Mouse (Mus musculus): Measurements from ENCODE around the gene Oas1a. TPM values are rescaled to one million over a fixed set of nuclear protein-coding genes. Genes with fewer than 3 reads are reported as not detected.

Oas1a gene
- polyA plus RNA-seq, 1 experiment = 7.2 TPM

DNA sequence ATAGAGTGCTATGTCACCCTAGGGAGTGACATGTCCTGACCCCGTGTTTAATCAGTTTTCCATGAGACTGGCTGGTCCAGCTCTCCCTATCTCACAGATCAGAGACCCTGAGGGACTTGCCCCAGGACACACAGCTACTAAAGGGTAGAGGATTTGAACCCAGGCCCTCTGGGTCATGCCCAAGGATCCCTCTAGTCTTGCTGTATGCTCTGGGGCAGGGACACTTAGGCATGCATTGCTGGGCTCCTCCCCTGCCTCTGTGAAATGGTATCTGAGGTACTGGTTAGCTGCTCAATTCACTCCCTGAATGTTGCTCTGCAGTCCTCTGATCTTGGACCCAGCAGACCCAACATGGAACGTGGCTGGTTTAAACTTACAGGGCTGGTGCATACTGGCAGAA is 35.9 kb downstream of the Oas1a start:
- TF ChIP-seq CTCF (IDR thresholded peaks at IDR 0.05; ENCODE audit: insufficient read depth, low read length) = no peak
- no peak for TF ChIP-seq POLR2A (IDR thresholded peaks at IDR 0.05; ENCODE audit: borderline replicate concordance, extremely low read depth, low read depth, low read length)
- 47% methylated on average over 2 of the region's 2 CpGs for WGBS
- Histone ChIP-seq H3K4me3 (replicated peaks; ENCODE audit: extremely low read depth, low read depth, low read length) (no peak overlapping the region), H3K4me1 (ENCODE audit: control insufficient read depth, insufficient read depth, low read length) (no peaks in the 10 kb centered on the region)
- no peak for DNase-seq

DNA sequence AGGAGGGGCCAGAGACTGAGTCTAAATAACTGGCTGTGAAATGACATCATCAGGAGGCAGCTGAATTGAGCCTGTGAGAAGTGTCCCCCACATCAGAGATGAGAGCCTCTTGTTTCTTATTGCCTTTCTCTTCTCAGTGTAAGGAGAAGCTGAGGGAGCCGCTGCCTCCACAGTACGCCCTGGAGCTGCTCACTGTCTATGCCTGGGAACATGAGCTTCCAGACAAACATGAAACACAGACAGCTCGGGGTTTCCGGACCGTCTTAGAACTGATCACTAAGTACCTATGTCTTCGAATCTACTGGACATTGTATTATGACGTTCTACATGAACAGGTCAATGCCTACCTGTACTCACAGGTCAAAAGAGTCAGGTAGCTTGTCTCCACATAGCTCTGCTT is 36.5 kb downstream of the Oas1a start:
- no peak overlapping the region for H3K4me3 ChIP-seq (replicated peaks; ENCODE audit: extremely low read depth, low read depth, low read length)
- no peaks in the 10 kb centered on the region for H3K4me1 ChIP-seq (ENCODE audit: control insufficient read depth, insufficient read depth, low read length)
- DNase-seq = no peak
- TF ChIP-seq CTCF (IDR thresholded peaks at IDR 0.05; ENCODE audit: insufficient read depth, low read length) = no peak
- TF ChIP-seq POLR2A (IDR thresholded peaks at IDR 0.05; ENCODE audit: borderline replicate concordance, extremely low read depth, low read depth, low read length) = no peak
- 70% methylated on average over 7 of the region's 7 CpGs for WGBS

DNA sequence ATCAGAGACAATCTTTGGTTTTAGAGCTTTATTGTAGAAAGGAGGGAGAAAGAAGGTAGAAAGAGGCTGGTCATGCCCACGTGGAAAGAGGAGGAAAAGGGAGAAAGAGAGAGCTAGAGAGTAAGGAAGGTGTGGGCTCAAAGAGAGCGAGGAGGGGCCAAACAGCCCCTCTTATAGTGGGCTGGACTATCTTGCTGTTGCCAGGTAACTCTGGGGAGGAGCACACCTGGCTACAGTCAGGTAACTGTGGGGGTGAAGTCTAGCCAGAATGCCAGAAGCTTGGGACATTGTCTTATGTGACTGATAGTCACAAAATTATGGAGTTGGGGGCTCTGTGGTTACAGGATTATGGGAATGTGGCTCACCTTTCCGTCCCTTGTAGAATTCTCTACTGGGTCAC is 37.2 kb downstream of the Oas1a start:
- no peak for TF ChIP-seq POLR2A (IDR thresholded peaks at IDR 0.05; ENCODE audit: borderline replicate concordance, extremely low read depth, low read depth, low read length)
- TF ChIP-seq CTCF (IDR thresholded peaks at IDR 0.05; ENCODE audit: insufficient read depth, low read length) = no peak
- DNase-seq = no peak
- 66% methylated on average over 3 of the region's 3 CpGs for WGBS
- Histone ChIP-seq H3K4me1 (ENCODE audit: control insufficient read depth, insufficient read depth, low read length) (no peaks in the 10 kb centered on the region), H3K4me3 (replicated peaks; ENCODE audit: extremely low read depth, low read depth, low read length) (no peak overlapping the region)

DNA sequence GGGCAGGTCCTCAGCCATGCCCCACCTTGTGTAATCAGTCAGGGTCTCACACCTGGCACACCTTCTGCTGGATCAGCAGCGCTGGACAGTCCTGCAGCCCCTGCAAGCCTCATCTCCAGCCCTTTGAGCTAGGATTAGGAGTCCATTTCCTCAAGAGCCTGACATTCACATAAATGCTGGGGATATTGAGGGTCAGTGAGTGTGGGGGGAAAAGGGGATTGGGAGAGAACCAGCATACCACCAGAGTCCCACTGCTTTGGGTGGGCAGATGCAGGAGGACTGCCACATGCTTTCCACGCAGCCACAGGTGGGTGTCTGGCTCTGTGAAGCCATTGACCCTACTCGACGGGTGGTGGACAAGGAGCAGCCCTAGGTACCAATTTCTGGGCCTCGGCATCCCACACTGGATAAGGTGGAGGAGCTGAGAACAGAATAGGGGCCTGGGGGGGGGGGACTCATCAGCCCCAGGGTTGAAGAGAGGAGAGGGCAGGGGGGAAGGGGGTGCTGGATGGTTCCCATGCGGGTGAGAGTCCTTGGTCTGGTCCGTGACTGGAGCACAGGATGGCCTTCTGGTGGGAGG is 37.8 kb downstream of the Oas1a start:
- H3K4me1 ChIP-seq (ENCODE audit: control insufficient read depth, insufficient read depth, low read length) = no peaks in the 10 kb centered on the region
- 81% methylated on average over 7 of the region's 7 CpGs for WGBS
- TF ChIP-seq CTCF (IDR thresholded peaks at IDR 0.05; ENCODE audit: insufficient read depth, low read length) (no peak), POLR2A (IDR thresholded peaks at IDR 0.05; ENCODE audit: borderline replicate concordance, extremely low read depth, low read depth, low read length) (no peak)
- DNase-seq = no peak
- no peak overlapping the region for H3K4me3 ChIP-seq (replicated peaks; ENCODE audit: extremely low read depth, low read depth, low read length)

DNA sequence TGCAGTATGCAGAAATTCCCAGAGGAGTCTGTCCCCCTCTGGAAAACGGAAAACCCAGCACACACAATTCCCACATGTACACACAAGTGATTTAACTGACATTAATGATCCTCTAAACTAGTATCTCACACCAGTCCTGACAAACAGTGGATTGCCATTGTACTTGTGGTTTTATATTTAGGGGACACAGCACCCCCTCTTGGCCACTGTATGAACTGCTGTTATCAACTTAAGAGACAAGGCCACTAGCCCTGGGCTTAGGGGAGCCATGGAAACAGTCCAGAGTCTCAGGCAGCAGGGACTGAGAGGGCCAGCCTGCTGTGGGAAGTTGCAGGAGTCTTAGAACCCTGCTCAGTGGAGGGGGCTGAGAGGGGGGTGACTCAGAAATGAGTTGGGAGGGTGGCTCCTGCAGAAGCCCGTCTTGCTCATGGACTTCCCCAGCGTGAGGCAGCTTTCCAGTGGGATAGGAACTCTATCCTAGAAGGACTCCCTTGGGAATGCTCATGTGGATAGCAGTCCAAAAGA is 41.9 kb downstream of the Oas1a start:
- Histone ChIP-seq H3K4me1 (ENCODE audit: control insufficient read depth, insufficient read depth, low read length) (no peaks in the 10 kb centered on the region), H3K4me3 (replicated peaks; ENCODE audit: extremely low read depth, low read depth, low read length) (no peak overlapping the region)
- DNase-seq = no peak
- 66% methylated on average over 3 of the region's 3 CpGs for WGBS
- TF ChIP-seq CTCF (IDR thresholded peaks at IDR 0.05; ENCODE audit: insufficient read depth, low read length) = peak; percentile 28; the same call in 1 of the 2 replicates
- TF ChIP-seq POLR2A (IDR thresholded peaks at IDR 0.05; ENCODE audit: borderline replicate concordance, extremely low read depth, low read depth, low read length) = no peak

DNA sequence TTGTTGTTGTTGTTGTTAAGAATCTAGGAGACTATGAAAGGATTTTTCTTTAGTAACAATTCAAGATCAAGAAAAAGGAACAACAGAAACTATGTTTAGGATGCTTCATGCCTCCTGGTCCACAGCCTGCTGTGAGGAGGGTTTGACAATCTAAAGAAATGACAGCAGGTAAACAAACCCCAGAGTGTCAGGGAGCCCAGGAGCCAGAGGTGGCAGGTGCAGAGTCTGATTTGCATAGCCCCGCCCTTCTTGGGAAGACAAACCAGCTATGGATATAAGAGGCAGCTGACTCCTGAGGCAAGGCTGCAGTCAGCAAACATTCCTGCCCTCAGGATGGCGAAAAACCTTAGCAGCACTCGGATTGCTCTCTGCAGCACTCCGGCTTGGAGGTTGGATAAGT is 46.2 kb downstream of the Oas1a start, which contains the start of gene Oas1h:
TSS of gene Oas1h (plus strand) at position 301 of the 400 bp plus-strand sequence.
- H3K4me1 ChIP-seq (ENCODE audit: control insufficient read depth, insufficient read depth, low read length) = no peaks in the 10 kb centered on the region
- DNase-seq = no peak
- no peak within 1 kb of the TSS for H3K4me3 ChIP-seq (replicated peaks; ENCODE audit: extremely low read depth, low read depth, low read length)
- 46% methylated on average over 4 of the region's 4 CpGs for WGBS
- TF ChIP-seq CTCF (IDR thresholded peaks at IDR 0.05; ENCODE audit: insufficient read depth, low read length) (no peak), POLR2A (IDR thresholded peaks at IDR 0.05; ENCODE audit: borderline replicate concordance, extremely low read depth, low read depth, low read length) (no peak)

DNA sequence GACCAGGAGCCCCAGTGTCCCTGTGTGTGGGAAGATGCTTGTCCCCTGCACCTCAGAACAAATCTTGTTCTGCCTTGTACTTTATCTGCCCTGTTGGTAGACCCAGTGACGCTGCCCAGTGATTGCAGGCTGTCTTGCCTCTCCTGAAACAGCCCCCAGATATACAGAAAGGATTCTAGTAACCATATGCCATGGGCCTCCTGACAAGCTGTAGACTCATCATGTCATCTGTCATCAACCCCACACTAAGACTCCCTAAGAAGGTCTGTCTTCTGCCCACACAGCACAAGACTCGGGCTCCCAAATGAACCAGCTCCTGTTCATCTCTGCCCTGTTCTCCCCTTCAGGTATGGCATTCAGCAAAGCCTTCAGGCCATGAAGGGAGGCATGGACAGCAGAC is 48.1 kb downstream of the Oas1a start:
- TF ChIP-seq CTCF (IDR thresholded peaks at IDR 0.05; ENCODE audit: insufficient read depth, low read length) = no peak
- TF ChIP-seq POLR2A (IDR thresholded peaks at IDR 0.05; ENCODE audit: borderline replicate concordance, extremely low read depth, low read depth, low read length) = no peak
- H3K4me3 ChIP-seq (replicated peaks; ENCODE audit: extremely low read depth, low read depth, low read length) = no peak overlapping the region
- 75% methylated on average over 2 of the region's 2 CpGs for WGBS
- DNase-seq = no peak
- no peaks in the 10 kb centered on the region for H3K4me1 ChIP-seq (ENCODE audit: control insufficient read depth, insufficient read depth, low read length)

DNA sequence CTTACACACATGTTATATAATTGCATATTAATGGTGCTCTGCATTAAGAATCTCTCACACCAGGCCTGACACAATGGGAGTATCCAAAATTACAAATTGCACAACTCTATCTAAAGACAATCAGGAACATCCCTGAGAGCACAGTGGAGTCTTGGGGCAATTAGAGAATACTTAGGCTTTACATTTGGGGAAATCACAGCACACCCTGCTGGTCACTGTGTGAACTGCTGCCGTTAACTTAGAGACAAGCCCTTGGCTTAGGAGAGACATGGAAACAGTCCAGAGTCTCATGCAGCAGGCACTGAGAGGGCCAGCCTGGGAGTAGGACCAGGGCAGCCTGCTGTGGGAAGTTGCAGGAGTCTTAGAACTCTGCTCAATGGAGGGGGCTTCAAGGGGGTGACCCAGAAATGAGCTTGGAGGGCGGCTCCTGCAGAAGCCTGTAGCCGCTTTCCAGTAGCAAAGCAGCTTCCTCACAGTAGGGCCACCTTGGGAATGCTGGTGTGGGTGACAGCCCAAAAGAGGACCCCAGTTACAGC is 57.7 kb downstream of the Oas1a start:
- peak; percentile 25 for DNase-seq
- TF ChIP-seq CTCF (IDR thresholded peaks at IDR 0.05; ENCODE audit: insufficient read depth, low read length) (peak; percentile 49; the same call in 1 of the 2 replicates), POLR2A (IDR thresholded peaks at IDR 0.05; ENCODE audit: borderline replicate concordance, extremely low read depth, low read depth, low read length) (no peak)
- no peak overlapping the region for H3K4me3 ChIP-seq (replicated peaks; ENCODE audit: extremely low read depth, low read depth, low read length)
- 57% methylated on average over 3 of the region's 3 CpGs for WGBS
- H3K4me1 ChIP-seq (ENCODE audit: control insufficient read depth, insufficient read depth, low read length) = no peaks in the 10 kb centered on the region

DNA sequence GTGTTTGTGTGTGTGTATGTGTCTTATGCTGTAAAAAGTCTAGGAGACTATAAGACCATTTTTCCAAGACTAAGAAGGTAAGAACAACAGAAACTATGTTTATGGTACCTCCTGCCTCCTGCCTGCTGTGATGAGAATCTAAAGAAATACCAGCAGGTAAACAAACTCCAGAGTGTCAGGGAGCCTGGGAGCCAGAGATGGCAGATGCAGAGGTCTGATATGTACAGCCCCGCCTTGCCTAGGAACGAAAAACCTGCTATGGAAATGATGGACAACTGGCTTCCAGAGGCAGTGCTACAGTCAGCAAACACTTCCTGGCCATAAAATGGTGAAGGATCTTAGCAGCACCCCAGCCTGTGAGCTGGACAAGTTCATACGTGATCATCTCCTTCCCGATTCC is 60.3 kb downstream of the Oas1a start, which contains the start of gene Oas1f:
TSS of gene Oas1f (plus strand) at position 301 of the 400 bp plus-strand sequence.
- DNase-seq = no peak
- WGBS = 53% methylated on average over 4 of the region's 4 CpGs
- Histone ChIP-seq H3K4me1 (ENCODE audit: control insufficient read depth, insufficient read depth, low read length) (no peaks in the 10 kb centered on the region), H3K4me3 (replicated peaks; ENCODE audit: extremely low read depth, low read depth, low read length) (no peak within 1 kb of the TSS)
- TF ChIP-seq CTCF (IDR thresholded peaks at IDR 0.05; ENCODE audit: insufficient read depth, low read length) (no peak), POLR2A (IDR thresholded peaks at IDR 0.05; ENCODE audit: borderline replicate concordance, extremely low read depth, low read depth, low read length) (no peak)

Other genes starting within 250 kb of the Oas1a start
- gene Dtx1, start 195.6 kb downstream of the Oas1a start, polyA plus RNA-seq (2012; rRNA removed) = 6.1 and 7.8 TPM in 2 replicates
- 4.5 and 5.0 TPM in 2 replicates for gene Oas2, start 157.7 kb downstream of the Oas1a start, polyA plus RNA-seq (2012; rRNA removed)
- 1.6 and 1.7 TPM in 2 replicates for gene Oas3, start 129.9 kb downstream of the Oas1a start, polyA plus RNA-seq (2012; rRNA removed)
- 0.06 TPM in 1 of 2 replicates, not detected in the other for gene Oas1e, start 112.0 kb downstream of the Oas1a start, polyA plus RNA-seq (2012; rRNA removed)
- gene Oas1c, start 95.0 kb downstream of the Oas1a start, polyA plus RNA-seq (2012; rRNA removed) = 2.7 and 4.6 TPM in 2 replicates
- gene Oas1f, start 60.2 kb downstream of the Oas1a start, polyA plus RNA-seq (2012; rRNA removed) = not detected in 2 replicates
- gene Oas1h, start 46.1 kb downstream of the Oas1a start, polyA plus RNA-seq (2012; rRNA removed) = not detected in 2 replicates
- 1.4 and 1.6 TPM in 2 replicates for gene Oas1g, start 19.9 kb downstream of the Oas1a start, polyA plus RNA-seq (2012; rRNA removed)
- 0.05 TPM in 1 of 2 replicates, not detected in the other for gene Oas1d, start 7.0 kb upstream of the Oas1a start, polyA plus RNA-seq (2012; rRNA removed)
- gene Rph3a, start 102.6 kb upstream of the Oas1a start, polyA plus RNA-seq (2012; rRNA removed) = not detected in 2 replicates